Mouse (Mus musculus) neural tube, embryonic 11.5 days (tissue): ENCODE results near the gene Zbtb39. TPM values are rescaled to one million over a fixed set of nuclear protein-coding genes. Genes with fewer than 3 reads are reported as not detected.

Source experiments
- ATAC-seq: fragments of 200-750 bp; cut with Nextera tagmentation; 2 replicates; pipeline ENCODE4 v1.8.0; 2017; ENCODE audit warnings: moderate number of reproducible peaks, mild to moderate bottlenecking, moderate TSS enrichment, moderate library complexity; ENCODE audit not compliant: insufficient read depth, low FRiP score, low TSS enrichment
- DNase-seq: peaks from one replicate; pipeline ENCODE4 v3.0.0-alpha.2; 2015; ENCODE audit warnings: low spot score
- H3K27ac ChIP-seq: fragments of 300-500 bp; sonication (generic); 2 replicates; pipeline ENCODE4 v1.5.1; 2014; ENCODE audit warnings: low read depth, mild to moderate bottlenecking, low read length
- H3K27me3 ChIP-seq: fragments of 300-500 bp; sonication (generic); 2 replicates; pipeline ENCODE4 v1.6.1; 2014; ENCODE audit warnings: mild to moderate bottlenecking, low read length, mixed read lengths; ENCODE audit not compliant: control insufficient read depth, insufficient read depth
- H3K36me3 ChIP-seq: fragments of 300-500 bp; sonication (generic); 2 replicates; pipeline ENCODE4 v1.6.1; 2014; ENCODE audit warnings: mild to moderate bottlenecking, low read length, moderate library complexity, mixed read lengths; ENCODE audit not compliant: control insufficient read depth, insufficient read depth
- H3K4me1 ChIP-seq: fragments of 300-500 bp; sonication (generic); 2 replicates; pipeline ENCODE4 v1.6.1; 2014; ENCODE audit warnings: low read length, mixed read lengths; ENCODE audit not compliant: control insufficient read depth, insufficient read depth
- H3K4me2 ChIP-seq: fragments of 300-500 bp; sonication (generic); 2 replicates; pipeline ENCODE4 v1.6.1; 2014; ENCODE audit warnings: low read depth, mild to moderate bottlenecking, moderate library complexity
- H3K4me3 ChIP-seq: fragments of 300-500 bp; sonication (generic); 2 replicates; pipeline ENCODE4 v1.5.1; 2014; ENCODE audit warnings: low read depth, low read length
- H3K9ac ChIP-seq: fragments of 300-500 bp; sonication (generic); 2 replicates; pipeline ENCODE4 v1.6.1; 2014; ENCODE audit warnings: mild to moderate bottlenecking, low read length
- H3K9me3 ChIP-seq: fragments of 300-500 bp; sonication (generic); 2 replicates; pipeline ENCODE4 v1.6.1; 2016; ENCODE audit warnings: low read length; ENCODE audit not compliant: control insufficient read depth
- WGBS: fragments of 180-500 bp; shearing (Covaris S2); extraction: QIAGEN DNeasy Blood & Tissue Kit; methylation state at CpG from one replicate; pipeline ENCODE4 v1.1.7; 2014; 5-methylcytosine and 5-hydroxymethylcytosine counted together
- polyA plus RNA-seq: library from polyadenylated mRNA; unstranded; fragments of >200 nt; fragmentation: Nextera tagmentation; extraction: Ambion mirVana; gene quantifications from 2 replicates; pipeline ENCODE4 v1.2.1, GENCODE M21; 2014

Zbtb39 gene
- polyA plus RNA-seq, 1 experiment from 2014 or later, result 7.0 TPM

DNA sequence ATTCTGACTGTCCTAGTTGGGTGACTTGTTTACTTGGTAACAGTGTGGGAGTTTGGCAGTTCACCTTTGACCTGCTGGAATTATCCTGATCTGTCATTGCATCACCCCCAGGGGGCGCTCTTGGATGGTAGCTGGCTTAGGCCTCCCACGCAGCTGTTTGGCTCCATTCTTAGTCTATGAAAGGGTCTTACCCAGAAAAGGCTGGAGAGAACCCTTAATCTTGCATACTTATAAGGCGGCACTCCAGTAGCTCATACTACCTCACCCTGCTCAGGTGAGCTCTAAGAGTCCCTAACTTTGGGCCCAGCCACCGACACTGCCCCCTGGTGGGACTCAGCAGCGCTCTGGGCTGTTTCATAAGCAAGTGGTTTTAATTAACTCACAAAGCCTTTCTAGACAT lies 5.3 kb downstream of the Zbtb39 start:
- Histone ChIP-seq H3K27me3 (no peaks in the 10 kb centered on the region), H3K4me1 (peaks cover 16% of the 10 kb centered on the region), H3K4me3 (no peak overlapping the region), H3K36me3 (peaks cover 28% of the 10 kb centered on the region), H3K4me2 (no peak overlapping the region), H3K27ac (no peak overlapping the region), H3K9ac (no peak overlapping the region), H3K9me3 (no peaks in the 10 kb centered on the region)
- ATAC-seq (no peak), DNase-seq (peak; percentile 43)
- 70% methylated on average over 5 of the region's 5 CpGs for WGBS

DNA sequence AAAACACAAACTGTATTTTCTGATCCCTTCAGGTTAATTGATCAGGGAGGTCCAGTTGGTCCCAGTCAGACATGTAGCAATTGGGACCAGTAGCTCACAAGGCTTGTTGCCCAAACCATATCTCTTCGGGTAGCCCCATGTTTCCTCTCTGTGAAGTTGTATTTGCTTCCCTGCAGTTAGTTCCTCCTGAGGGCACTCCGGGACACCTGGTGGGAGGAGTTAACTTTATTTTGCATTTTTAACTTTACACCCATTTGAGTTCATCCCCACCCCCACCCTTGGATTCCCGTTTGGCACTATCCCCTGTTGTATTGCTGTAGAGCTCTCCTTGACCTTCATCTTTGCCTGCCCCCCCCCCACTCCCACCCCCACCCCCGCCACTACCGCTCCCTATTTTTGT lies 6.5 kb downstream of the Zbtb39 start:
- ATAC-seq (no peak), DNase-seq (no peak)
- no peak overlapping the region for H3K4me3 ChIP-seq
- no peak overlapping the region for H3K27ac ChIP-seq
- no peak overlapping the region for H3K9ac ChIP-seq
- no peak overlapping the region for H3K4me2 ChIP-seq
- WGBS, result 77% methylated on average over 5 of the region's 5 CpGs
- H3K27me3 ChIP-seq, result no peaks in the 10 kb centered on the region
- H3K4me1 ChIP-seq, result peaks cover 14% of the 10 kb centered on the region
- H3K36me3 ChIP-seq, result peaks cover 28% of the 10 kb centered on the region
- no peaks in the 10 kb centered on the region for H3K9me3 ChIP-seq

DNA sequence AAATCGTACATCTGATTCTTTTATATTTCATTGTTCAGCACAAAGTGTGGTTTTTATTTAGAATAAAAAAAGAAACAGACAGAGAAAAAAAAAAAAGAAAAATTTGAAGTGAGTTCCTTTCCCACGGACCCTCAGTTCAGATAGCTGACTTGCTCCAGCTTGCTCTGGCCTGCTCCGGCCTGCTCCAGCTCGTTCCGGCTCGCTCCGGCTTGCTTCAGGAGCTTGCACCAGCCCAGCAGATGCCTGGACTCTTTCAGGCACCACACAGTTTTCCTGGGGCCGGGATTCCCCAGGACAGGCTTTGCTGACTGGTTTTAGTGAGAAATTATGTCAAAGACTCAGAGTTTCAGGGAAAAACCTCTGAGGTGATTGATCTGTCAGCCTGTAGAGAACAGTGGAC lies 7.9 kb downstream of the Zbtb39 start:
- no peaks in the 10 kb centered on the region for H3K27me3 ChIP-seq
- DNase-seq (no peak), ATAC-seq (no peak)
- H3K36me3 ChIP-seq, result peaks cover 21% of the 10 kb centered on the region
- peaks cover 13% of the 10 kb centered on the region for H3K4me1 ChIP-seq
- H3K9me3 ChIP-seq, result no peaks in the 10 kb centered on the region
- no peak overlapping the region for H3K27ac ChIP-seq
- H3K4me2 ChIP-seq, result no peak overlapping the region
- WGBS, result 92% methylated on average over 8 of the region's 8 CpGs
- H3K4me3 ChIP-seq, result no peak overlapping the region
- no peak overlapping the region for H3K9ac ChIP-seq

DNA sequence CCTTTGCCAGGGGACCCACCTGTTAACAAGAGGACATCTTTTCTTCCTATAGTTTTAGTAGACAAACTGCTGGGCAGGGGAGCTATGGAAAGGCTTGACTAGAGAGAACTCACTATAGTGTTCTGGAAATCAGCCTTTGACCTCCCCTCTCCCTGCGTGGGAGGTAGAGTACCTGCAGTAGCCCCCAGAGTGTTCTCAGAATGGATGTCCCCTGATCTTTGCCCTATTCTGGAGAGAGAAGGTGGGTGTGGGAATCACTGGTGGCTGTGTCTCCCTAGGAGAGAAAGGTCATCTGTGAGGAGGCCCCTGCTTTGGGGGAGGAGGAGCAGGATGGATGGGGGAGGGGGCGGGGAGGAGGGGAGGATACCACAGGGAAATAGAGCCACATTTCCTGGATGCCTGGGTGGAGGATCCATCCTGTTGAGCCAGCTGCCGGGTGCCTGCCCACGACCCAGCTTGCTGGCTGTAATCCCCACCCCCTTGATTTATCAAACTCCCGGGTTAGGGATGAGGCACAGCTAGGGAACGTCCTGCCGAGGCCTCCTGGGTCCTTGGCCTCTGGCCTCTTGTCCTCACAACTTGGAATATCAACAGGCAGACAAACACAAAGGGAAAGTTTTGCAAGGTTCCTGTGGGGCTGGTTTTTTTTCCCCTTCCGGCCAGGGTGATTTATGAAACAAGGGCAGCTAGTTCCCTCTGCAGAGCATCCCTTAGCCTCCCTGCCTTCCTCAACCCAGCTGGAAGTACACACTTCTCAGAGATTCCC lies 9.7 kb downstream of the Zbtb39 start:
- Histone ChIP-seq H3K4me2 (peak overlapping the region; percentile 7; the same call in 1 of the 2 replicates), H3K9me3 (no peaks in the 10 kb centered on the region), H3K9ac (no peak overlapping the region), H3K27me3 (no peaks in the 10 kb centered on the region), H3K4me1 (peaks cover 13% of the 10 kb centered on the region), H3K27ac (no peak overlapping the region), H3K36me3 (peaks cover 8% of the 10 kb centered on the region), H3K4me3 (no peak overlapping the region)
- DNase-seq (peak; percentile 23), ATAC-seq (no peak)
- 5% methylated on average over 8 of the region's 8 CpGs for WGBS

DNA sequence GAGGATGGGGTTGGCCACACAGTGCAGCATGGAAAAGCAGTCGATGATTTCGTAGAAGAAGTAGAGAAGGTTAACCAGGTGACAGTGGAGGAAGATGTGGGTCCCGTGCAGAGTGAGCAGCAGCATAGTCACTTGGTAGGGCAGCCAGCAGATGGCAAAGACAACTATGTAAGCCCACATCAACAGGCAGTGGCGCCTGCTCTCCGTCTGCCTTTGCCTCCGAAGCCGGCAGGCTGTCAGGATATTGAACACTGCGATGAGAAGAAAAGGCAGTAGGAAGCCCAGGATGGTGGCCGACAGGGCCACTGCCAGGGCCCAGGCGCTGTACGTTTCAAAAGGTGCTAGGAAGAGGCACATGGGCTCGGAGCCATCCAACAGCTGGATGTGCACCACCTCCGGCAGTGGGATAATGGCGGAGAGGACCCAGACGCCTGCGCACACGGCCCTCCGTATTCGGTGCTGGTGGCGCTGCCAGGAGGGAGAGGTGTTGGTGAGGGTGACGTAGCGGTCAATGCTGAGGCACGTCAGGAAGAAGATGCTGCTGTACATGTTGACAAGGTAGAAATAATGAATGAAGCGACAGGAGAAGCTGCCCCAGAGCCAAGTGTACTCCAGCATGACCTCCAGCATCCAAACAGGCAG lies 10.9 kb downstream of the Zbtb39 start:
- Histone ChIP-seq H3K9me3 (no peaks in the 10 kb centered on the region), H3K4me1 (peaks cover 13% of the 10 kb centered on the region), H3K27ac (no peak overlapping the region), H3K36me3 (peaks cover 3% of the 10 kb centered on the region), H3K9ac (no peak overlapping the region), H3K4me2 (peak overlapping the region; percentile 14; the same call in 1 of the 2 replicates), H3K4me3 (no peak overlapping the region), H3K27me3 (no peaks in the 10 kb centered on the region)
- WGBS, result 47% methylated on average over 24 of the region's 24 CpGs
- ATAC-seq, result no peak
- no peak for DNase-seq

- Histone ChIP-seq H3K9ac (no peak within 1 kb of the TSS), H3K36me3 (peaks cover 2% of the 10 kb centered on the region), H3K4me2 (no peak within 1 kb of the TSS), H3K27ac (no peak within 1 kb of the TSS), H3K27me3 (no peaks in the 10 kb centered on the region), H3K4me1 (peaks cover 13% of the 10 kb centered on the region), H3K4me3 (no peak within 1 kb of the TSS), H3K9me3 (no peaks in the 10 kb centered on the region)
- DNase-seq (no peak), ATAC-seq (no peak)
- WGBS, result 61% methylated on average over 8 of the region's 8 CpGs
Measured at GRCm38 (mm10) chr10:127751548-127751947, 12.2 kb downstream of the Zbtb39 start, which contains the start of gene Gpr182. Gene Gpr182 (minus strand): TSS chr10:127751732.

DNA sequence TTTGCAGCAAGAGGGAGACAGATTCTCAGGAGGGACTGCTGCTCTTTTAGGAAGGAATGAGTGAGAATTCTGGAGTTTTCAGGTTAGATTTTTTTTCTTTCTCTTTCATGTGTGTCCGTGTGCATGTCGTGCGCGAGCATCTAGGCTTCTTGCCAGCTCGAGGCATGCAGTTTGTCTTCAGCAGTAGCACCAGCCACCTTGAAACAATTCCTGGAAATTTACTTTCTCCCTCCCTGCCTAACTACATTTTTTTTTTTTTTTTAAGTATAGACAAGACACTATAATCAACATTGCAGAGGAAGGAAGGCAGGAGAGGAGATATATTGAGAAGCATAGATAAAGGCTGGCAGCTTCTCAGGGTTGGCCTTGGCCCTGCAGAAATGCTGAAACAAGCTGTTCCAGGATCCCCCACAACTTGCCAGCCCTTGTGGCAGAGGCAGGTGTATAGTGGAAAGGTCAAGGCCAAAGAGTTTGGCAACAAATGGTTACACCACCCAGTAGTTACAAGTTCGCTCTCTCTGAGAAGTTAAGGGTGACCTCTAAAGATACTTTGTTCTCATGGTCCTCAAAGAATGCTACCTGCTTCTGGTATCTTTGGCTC lies 15.3 kb downstream of the Zbtb39 start:
- no peaks in the 10 kb centered on the region for H3K9me3 ChIP-seq
- DNase-seq (no peak), ATAC-seq (no peak)
- no peak overlapping the region for H3K4me2 ChIP-seq
- no peak overlapping the region for H3K4me3 ChIP-seq
- H3K9ac ChIP-seq, result no peak overlapping the region
- H3K27me3 ChIP-seq, result no peaks in the 10 kb centered on the region
- no peak overlapping the region for H3K27ac ChIP-seq
- no peaks in the 10 kb centered on the region for H3K36me3 ChIP-seq
- peaks cover 2% of the 10 kb centered on the region for H3K4me1 ChIP-seq
- 86% methylated on average over 6 of the region's 6 CpGs for WGBS

GRCm38 (mm10) chr10:127755246-127755645 lies 15.9 kb downstream of the Zbtb39 start:
- WGBS, result 84% methylated on average over 3 of the region's 3 CpGs

More at GRCm38 (mm10) chr10:127755246-127755645, 15.9 kb downstream of the Zbtb39 start:
- no peak overlapping the region for H3K4me3 ChIP-seq
- ATAC-seq (no peak), DNase-seq (no peak)
- H3K9ac ChIP-seq, result no peak overlapping the region
- H3K4me1 ChIP-seq, result no peaks in the 10 kb centered on the region
- H3K4me2 ChIP-seq, result no peak overlapping the region
- H3K36me3 ChIP-seq, result no peaks in the 10 kb centered on the region
- no peaks in the 10 kb centered on the region for H3K9me3 ChIP-seq
- no peak overlapping the region for H3K27ac ChIP-seq
- H3K27me3 ChIP-seq, result no peaks in the 10 kb centered on the region
